Mouse (Mus musculus) liver, embryonic 12.5 days (tissue): ENCODE results near the gene Polr1d. TPM values are rescaled to one million over a fixed set of nuclear protein-coding genes. Genes with fewer than 3 reads are reported as not detected.

Source experiments
- ATAC-seq: fragments of 200-750 bp; cut with Nextera tagmentation; 2 replicates; pipeline ENCODE4 v1.8.0; 2017; ENCODE audit warnings: moderate number of reproducible peaks, mild to moderate bottlenecking, moderate library complexity
- H3K27ac ChIP-seq: fragments of 300-500 bp; sonication (generic); 2 replicates; pipeline ENCODE4 v1.5.1; 2016; ENCODE audit warnings: mild to moderate bottlenecking
- H3K27me3 ChIP-seq: fragments of 300-500 bp; sonication (generic); replicated peaks from 2 replicates; pipeline ENCODE4 v1.6.1; 2016; ENCODE audit warnings: mild to moderate bottlenecking, moderate library complexity
- H3K36me3 ChIP-seq: fragments of 300-500 bp; sonication (generic); 2 replicates; pipeline ENCODE4 v1.6.1; 2016; ENCODE audit warnings: mild to moderate bottlenecking, moderate library complexity
- H3K4me1 ChIP-seq: fragments of 300-500 bp; sonication (generic); 2 replicates; pipeline ENCODE4 v1.6.1; 2016
- H3K4me2 ChIP-seq: fragments of 300-500 bp; sonication (generic); 2 replicates; pipeline ENCODE4 v1.6.1; 2016; ENCODE audit warnings: mild to moderate bottlenecking, moderate library complexity
- H3K4me3 ChIP-seq: fragments of 300-500 bp; sonication (generic); 2 replicates; pipeline ENCODE4 v1.5.1; 2016; ENCODE audit warnings: mild to moderate bottlenecking, moderate library complexity
- H3K9ac ChIP-seq: fragments of 300-500 bp; sonication (generic); 2 replicates; pipeline ENCODE4 v1.6.1; 2016; ENCODE audit warnings: mild to moderate bottlenecking, moderate library complexity
- H3K9me3 ChIP-seq: fragments of 300-500 bp; sonication (generic); replicated peaks from 2 replicates; pipeline ENCODE4 v1.6.1; 2016; ENCODE audit warnings: mild to moderate bottlenecking, moderate library complexity
- WGBS: fragments of 180-500 bp; shearing (Covaris S2); methylation state at CpG from one replicate; pipeline ENCODE4 v1.1.7; 2016; ENCODE audit not compliant: insufficient replicate concordance; 5-methylcytosine and 5-hydroxymethylcytosine counted together
- polyA plus RNA-seq: library from polyadenylated mRNA; unstranded; fragments of >200 nt; fragmentation: Nextera tagmentation; extraction: Ambion mirVana; gene quantifications from 2 replicates; pipeline ENCODE4 v1.2.1, GENCODE M21; 2016

Gene Polr1d
- polyA plus RNA-seq, 1 experiment from 2014 or later = 116 TPM

- 27% methylated on average over 6 of the region's 6 CpGs for WGBS
- no peak for ATAC-seq
- Histone ChIP-seq H3K9ac (no peak overlapping the region), H3K4me3 (no peak overlapping the region), H3K36me3 (no peaks in the 10 kb centered on the region), H3K9me3 (no peaks in the 10 kb centered on the region), H3K4me2 (no peak overlapping the region), H3K27ac (no peak overlapping the region), H3K27me3 (peaks cover 28% of the 10 kb centered on the region), H3K4me1 (no peaks in the 10 kb centered on the region)
Measured at GRCm38 (mm10) chr5:147159320-147159719, 82.5 kb downstream of the Polr1d start.

- H3K27me3 ChIP-seq = peaks cover 24% of the 10 kb centered on the region
- WGBS = 65% methylated on average over 2 of the region's 2 CpGs
- no peak for ATAC-seq
- H3K4me3 ChIP-seq = no peak overlapping the region
- no peaks in the 10 kb centered on the region for H3K4me1 ChIP-seq
- no peaks in the 10 kb centered on the region for H3K9me3 ChIP-seq
- H3K36me3 ChIP-seq = no peaks in the 10 kb centered on the region
- no peak overlapping the region for H3K9ac ChIP-seq
- H3K4me2 ChIP-seq = no peak overlapping the region
- no peak overlapping the region for H3K27ac ChIP-seq
Measured at GRCm38 (mm10) chr5:147159792-147160191, 82.9 kb downstream of the Polr1d start.

Other genes starting within 250 kb of the Polr1d start
- gene Rpl21, start 244.2 kb upstream of the Polr1d start, polyA plus RNA-seq = 520 and 529 TPM in 2 replicates
- gene Rasl11a, start 232.0 kb upstream of the Polr1d start, polyA plus RNA-seq = 3.2 and 3.8 TPM in 2 replicates
- gene Gtf3a, start 128.4 kb upstream of the Polr1d start, polyA plus RNA-seq = 95.1 and 95.7 TPM in 2 replicates
- gene Mtif3, start 113.2 kb upstream of the Polr1d start, polyA plus RNA-seq = 14.9 and 16.5 TPM in 2 replicates
- 6.5 and 6.8 TPM in 2 replicates for gene Lnx2, start 464 bp upstream of the Polr1d start, polyA plus RNA-seq
- gene Gsx1, start 111.6 kb downstream of the Polr1d start, polyA plus RNA-seq = not detected in 2 replicates
- 0.06 and 0.25 TPM in 2 replicates for gene Pdx1, start 192.9 kb downstream of the Polr1d start, polyA plus RNA-seq
- gene Cdx2, start 230.2 kb downstream of the Polr1d start, polyA plus RNA-seq = not detected in 2 replicates
- 0.21 TPM in 1 of 2 replicates, not detected in the other for gene Urad, start 245.4 kb downstream of the Polr1d start, polyA plus RNA-seq